Mouse (Mus musculus) CD4-positive, CD25-positive, alpha-beta regulatory T cell, adult 4 months (primary cell): Measurements from ENCODE around the gene Dmap1. TPM values are rescaled to one million over a fixed set of nuclear protein-coding genes. Genes with fewer than 3 reads are reported as not detected.

ENCODE experiments used
- ATAC-seq: one replicate; pipeline ENCODE4 v1.8.0; 2017
- polyA plus RNA-seq, 2 experiments: library from polyadenylated mRNA; unstranded; fragments of 100-300 nt; shearing (Covaris generic); gene quantifications; one replicate each; pipeline ENCODE4 v1.2.1; 2017

Gene Dmap1
- polyA plus RNA-seq, 2 experiments from 2014 or later = 25.0 to 31.5 TPM

- no peak for ATAC-seq
Observed at GRCm38 (mm10) chr4:117655500-117655863, 26.6 kb downstream of the Dmap1 start.

- no peak for ATAC-seq
Observed at GRCm38 (mm10) chr4:117654703-117655499, 27.2 kb downstream of the Dmap1 start.

GRCm38 (mm10) chr4:117654016-117654702, 27.9 kb downstream of the Dmap1 start:
- ATAC-seq = no peak

GRCm38 (mm10) chr4:117652727-117653126, 29.3 kb downstream of the Dmap1 start:
- no peak for ATAC-seq

- no peak for ATAC-seq
Observed at GRCm38 (mm10) chr4:117651626-117652101, 30.4 kb downstream of the Dmap1 start.

GRCm38 (mm10) chr4:117646926-117647755, 34.9 kb downstream of the Dmap1 start:
- no peak for ATAC-seq

GRCm38 (mm10) chr4:117646496-117646895, 35.6 kb downstream of the Dmap1 start:
- no peak for ATAC-seq

- no peak for ATAC-seq
Observed at GRCm38 (mm10) chr4:117645859-117646258, 36.2 kb downstream of the Dmap1 start.

- ATAC-seq = no peak
Observed at GRCm38 (mm10) chr4:117645031-117645435, 37.0 kb downstream of the Dmap1 start.

- ATAC-seq = no peak
Observed at GRCm38 (mm10) chr4:117641804-117642203, 40.3 kb downstream of the Dmap1 start.

- ATAC-seq = no peak
Observed at GRCm38 (mm10) chr4:117640925-117641703, 41.0 kb downstream of the Dmap1 start.

GRCm38 (mm10) chr4:117636891-117637613, 45.0 kb downstream of the Dmap1 start:
- no peak for ATAC-seq

GRCm38 (mm10) chr4:117636152-117636551, 45.9 kb downstream of the Dmap1 start:
- no peak for ATAC-seq

GRCm38 (mm10) chr4:117634642-117635041, 47.4 kb downstream of the Dmap1 start:
- ATAC-seq = no peak

- no peak for ATAC-seq
Observed at GRCm38 (mm10) chr4:117633527-117633926, 48.5 kb downstream of the Dmap1 start.

GRCm38 (mm10) chr4:117630053-117630670, 51.9 kb downstream of the Dmap1 start:
- no peak for ATAC-seq

- no peak for ATAC-seq
Observed at GRCm38 (mm10) chr4:117628464-117628863, 53.6 kb downstream of the Dmap1 start.
